Mouse (Mus musculus) midbrain, embryonic 10.5 days (tissue): ENCODE measurements around the gene Mob2. TPM values are rescaled to one million over a fixed set of nuclear protein-coding genes. Genes with fewer than 3 reads are reported as not detected.
A peak's percentile ranks its signal among the peaks of the same experiment; 100 is the strongest.

Experiments
- DNase-seq: peaks from one replicate; pipeline ENCODE4 v3.0.0-alpha.2; 2017; ENCODE audit warnings: low spot score
- H3K27ac ChIP-seq: fragments of 300-500 bp; sonication (generic); replicated peaks from 2 replicates; pipeline ENCODE4 v1.5.1; 2016; ENCODE audit warnings: mild to moderate bottlenecking
- H3K27me3 ChIP-seq: fragments of 300-500 bp; sonication (generic); 2 replicates; pipeline ENCODE4 v1.6.1; 2016; ENCODE audit warnings: low read depth, mild to moderate bottlenecking; ENCODE audit not compliant: poor library complexity, severe bottlenecking
- H3K36me3 ChIP-seq: fragments of 300-500 bp; sonication (generic); 2 replicates; pipeline ENCODE4 v1.6.1; 2016; ENCODE audit warnings: mild to moderate bottlenecking, moderate library complexity
- H3K4me1 ChIP-seq: fragments of 300-500 bp; sonication (generic); 2 replicates; pipeline ENCODE4 v1.6.1; 2016
- H3K4me3 ChIP-seq: fragments of 300-500 bp; sonication (generic); 2 replicates; pipeline ENCODE4 v1.5.1; 2016; ENCODE audit warnings: mild to moderate bottlenecking, moderate library complexity
- H3K9me3 ChIP-seq: fragments of 300-500 bp; sonication (generic); replicated peaks from 2 replicates; pipeline ENCODE4 v1.6.1; 2016; ENCODE audit warnings: mild to moderate bottlenecking
- WGBS: fragments of 180-500 bp; shearing (Covaris S2); methylation state at CpG from one replicate; pipeline ENCODE4 v1.1.7; 2016; 5-methylcytosine and 5-hydroxymethylcytosine counted together
- polyA plus RNA-seq: library from polyadenylated mRNA; unstranded; fragments of >200 nt; fragmentation: Nextera tagmentation; extraction: Ambion mirVana; gene quantifications from 2 replicates; pipeline ENCODE4 v1.2.1, GENCODE M21; 2016

Mob2 gene
- polyA plus RNA-seq: 62.2 and 64.0 TPM in 2 replicates

DNA sequence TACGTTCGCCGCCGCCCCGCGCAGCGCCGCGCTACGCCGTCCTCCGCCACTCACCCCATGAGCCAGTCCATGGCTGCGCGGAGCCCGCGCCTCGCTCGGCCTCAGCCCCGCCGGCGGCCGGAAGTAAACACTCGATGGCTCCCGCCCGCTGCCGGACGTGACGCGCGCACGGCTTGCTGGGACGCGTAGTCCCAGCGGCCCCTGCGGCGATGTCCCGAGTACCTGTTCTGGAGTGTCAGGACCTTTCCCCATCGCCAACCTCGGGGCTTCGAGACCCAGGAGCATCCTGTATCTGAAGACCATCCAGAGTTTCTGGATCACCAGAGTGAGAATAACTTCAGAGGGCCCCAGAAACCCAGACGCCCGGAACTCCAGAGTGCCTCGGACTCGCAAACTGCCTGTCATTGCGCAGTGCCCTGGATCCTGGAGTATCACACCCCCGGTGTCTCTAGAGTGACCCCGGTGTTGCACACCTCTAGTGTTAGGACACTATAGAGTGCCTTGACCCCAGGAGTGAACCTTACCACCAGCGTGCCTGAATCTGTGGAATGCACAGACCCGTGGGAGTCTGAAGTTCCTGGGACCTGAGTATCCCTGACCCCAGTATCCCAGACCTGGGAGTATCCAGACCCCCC lies at the start of gene Mob2:
Mob2 (minus strand) TSS at position 135 of the 635 bp plus-strand sequence.
- WGBS: under 1% methylated on average over 49 of the region's 49 CpGs
- H3K27me3 ChIP-seq: no peaks in the 10 kb centered on the region

DNA sequence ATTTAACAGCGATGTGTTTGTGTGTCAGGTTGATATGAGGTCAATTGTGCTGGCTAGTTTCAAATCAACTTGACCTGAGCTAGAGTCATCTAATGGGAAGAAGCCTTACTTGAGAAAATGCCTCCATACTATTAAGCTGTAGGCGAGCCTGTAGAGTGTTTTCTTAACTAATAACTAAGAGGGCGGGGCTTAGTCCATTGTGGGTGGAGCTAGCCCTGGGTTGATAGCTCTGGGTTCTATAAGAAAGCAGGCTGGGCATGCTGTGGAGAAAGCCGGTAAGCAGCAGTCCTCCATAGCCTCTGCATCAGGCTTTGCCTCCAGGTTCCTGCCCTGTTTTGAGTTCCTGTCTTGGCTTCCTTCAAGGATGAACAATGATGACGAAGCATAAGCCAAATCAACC lies 43.9 kb upstream of the Mob2 start:
- H3K27ac ChIP-seq: no peak overlapping the region
- no peaks in the 10 kb centered on the region for H3K27me3 ChIP-seq
- no peak for DNase-seq
- H3K4me3 ChIP-seq: no peak overlapping the region
- no peaks in the 10 kb centered on the region for H3K9me3 ChIP-seq
- WGBS: 62% methylated on average over 5 of the region's 5 CpGs
- no peaks in the 10 kb centered on the region for H3K36me3 ChIP-seq
- peaks cover 10% of the 10 kb centered on the region; the same call in 1 of the 2 replicates for H3K4me1 ChIP-seq

More for the DNA sequence above, at the start of gene Mob2:
- Histone ChIP-seq H3K27ac (peak within 1 kb of the TSS; percentile 90), H3K4me3 (peak within 1 kb of the TSS; percentile 96), H3K9me3 (no peaks in the 10 kb centered on the region), H3K36me3 (peaks cover 22% of the 10 kb centered on the region), H3K4me1 (peaks cover 35% of the 10 kb centered on the region)
- peak; percentile 92 for DNase-seq

DNA sequence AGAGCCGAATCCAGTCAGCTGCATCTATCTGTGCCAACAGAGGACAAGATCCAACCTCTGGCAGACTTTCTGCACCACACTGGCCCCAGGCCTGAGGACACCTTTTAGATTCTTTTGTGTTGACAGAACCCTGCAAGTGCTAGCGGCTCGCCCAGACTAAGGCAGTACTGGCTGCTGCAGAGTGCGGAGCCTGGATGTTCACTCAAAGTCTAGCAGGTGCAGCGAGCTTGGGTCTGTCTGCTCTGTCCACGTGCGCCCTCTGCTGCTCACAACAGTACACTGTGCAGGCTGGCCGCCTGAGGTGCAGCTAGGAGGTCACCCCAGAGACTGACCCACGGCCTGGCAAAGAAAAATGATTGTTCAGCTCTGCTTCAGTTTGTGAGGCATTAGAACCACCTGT lies 36.9 kb upstream of the Mob2 start:
- H3K36me3 ChIP-seq: no peaks in the 10 kb centered on the region
- no peaks in the 10 kb centered on the region for H3K9me3 ChIP-seq
- peaks cover 56% of the 10 kb centered on the region for H3K27me3 ChIP-seq
- 12% methylated on average over 9 of the region's 9 CpGs for WGBS
- H3K4me1 ChIP-seq: peaks cover 33% of the 10 kb centered on the region
- H3K4me3 ChIP-seq: no peak overlapping the region
- DNase-seq: peak; percentile 85
- H3K27ac ChIP-seq: no peak overlapping the region

DNA sequence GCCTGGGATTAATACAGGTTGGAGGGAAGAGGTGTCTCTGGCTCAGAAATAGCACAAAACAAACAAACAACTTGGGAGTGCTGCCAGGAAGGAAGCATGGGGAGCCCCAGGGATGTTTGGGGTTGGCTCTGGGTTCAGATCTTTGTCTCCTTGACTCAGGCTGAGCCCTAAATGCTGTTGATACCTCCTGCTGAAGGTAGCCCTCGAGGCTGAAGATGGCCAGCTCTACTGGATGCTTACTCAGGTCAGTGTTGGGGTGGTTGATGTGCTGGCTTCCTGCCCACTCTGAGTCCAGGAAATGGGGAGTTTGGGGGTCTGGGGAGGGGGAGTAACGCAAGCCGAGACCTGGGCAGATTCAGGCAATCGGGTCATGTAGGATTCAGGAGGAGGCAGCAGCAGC lies 35.8 kb upstream of the Mob2 start:
- Histone ChIP-seq H3K27me3 (peaks cover 67% of the 10 kb centered on the region), H3K4me3 (no peak overlapping the region), H3K27ac (no peak overlapping the region), H3K4me1 (peaks cover 44% of the 10 kb centered on the region), H3K36me3 (no peaks in the 10 kb centered on the region), H3K9me3 (no peaks in the 10 kb centered on the region)
- DNase-seq: no peak
- WGBS: 72% methylated on average over 4 of the region's 4 CpGs

DNA sequence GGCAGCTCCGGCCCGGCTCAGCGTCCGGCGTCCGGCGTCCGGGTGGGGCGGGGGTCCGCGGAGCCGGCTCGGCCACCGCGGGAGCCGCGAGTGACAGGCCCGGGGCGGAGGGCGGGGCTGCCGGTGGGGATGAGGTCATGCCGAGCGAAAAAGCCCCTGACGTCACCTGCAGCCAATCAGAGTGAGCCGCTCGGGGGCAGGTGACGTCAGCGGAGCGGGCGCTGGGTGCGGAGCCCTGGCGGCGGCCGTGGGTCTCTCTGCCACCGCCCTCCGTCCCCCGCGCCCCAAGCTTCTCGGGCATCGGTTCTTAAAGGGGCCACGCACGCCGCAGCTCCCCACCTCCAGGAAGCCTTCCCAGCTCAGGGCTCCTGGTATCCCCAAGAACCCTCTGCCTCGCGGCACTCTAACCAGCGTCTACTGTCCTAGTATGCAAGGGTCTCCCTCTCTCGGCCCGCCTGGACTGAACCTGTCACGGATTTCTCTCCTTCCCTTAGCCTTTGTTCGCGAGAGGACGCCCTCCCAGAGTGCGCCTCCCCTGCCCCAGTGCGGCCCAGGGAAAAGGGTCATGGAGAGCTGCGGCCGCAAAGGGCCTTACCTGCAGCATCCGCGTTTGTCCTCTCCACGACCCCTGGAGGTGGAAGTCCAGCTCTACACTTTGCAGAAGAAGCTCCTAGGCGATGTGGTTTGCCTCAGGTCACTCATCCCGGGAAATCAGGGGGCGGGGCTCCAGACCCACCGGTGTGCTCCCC lies 34.5 kb upstream of the Mob2 start, which contains the start of gene Dusp8:
Dusp8 (minus strand) TSS at position 661 of the 749 bp plus-strand sequence.
- WGBS: under 1% methylated on average over 63 of the region's 63 CpGs
- DNase-seq: peak; percentile 92
- H3K9me3 ChIP-seq: no peaks in the 10 kb centered on the region
- H3K36me3 ChIP-seq: no peaks in the 10 kb centered on the region
- H3K27me3 ChIP-seq: peaks cover 80% of the 10 kb centered on the region
- peak within 1 kb of the TSS; percentile 88 for H3K4me3 ChIP-seq
- H3K4me1 ChIP-seq: peaks cover 57% of the 10 kb centered on the region
- peak within 1 kb of the TSS; percentile 89 for H3K27ac ChIP-seq

DNA sequence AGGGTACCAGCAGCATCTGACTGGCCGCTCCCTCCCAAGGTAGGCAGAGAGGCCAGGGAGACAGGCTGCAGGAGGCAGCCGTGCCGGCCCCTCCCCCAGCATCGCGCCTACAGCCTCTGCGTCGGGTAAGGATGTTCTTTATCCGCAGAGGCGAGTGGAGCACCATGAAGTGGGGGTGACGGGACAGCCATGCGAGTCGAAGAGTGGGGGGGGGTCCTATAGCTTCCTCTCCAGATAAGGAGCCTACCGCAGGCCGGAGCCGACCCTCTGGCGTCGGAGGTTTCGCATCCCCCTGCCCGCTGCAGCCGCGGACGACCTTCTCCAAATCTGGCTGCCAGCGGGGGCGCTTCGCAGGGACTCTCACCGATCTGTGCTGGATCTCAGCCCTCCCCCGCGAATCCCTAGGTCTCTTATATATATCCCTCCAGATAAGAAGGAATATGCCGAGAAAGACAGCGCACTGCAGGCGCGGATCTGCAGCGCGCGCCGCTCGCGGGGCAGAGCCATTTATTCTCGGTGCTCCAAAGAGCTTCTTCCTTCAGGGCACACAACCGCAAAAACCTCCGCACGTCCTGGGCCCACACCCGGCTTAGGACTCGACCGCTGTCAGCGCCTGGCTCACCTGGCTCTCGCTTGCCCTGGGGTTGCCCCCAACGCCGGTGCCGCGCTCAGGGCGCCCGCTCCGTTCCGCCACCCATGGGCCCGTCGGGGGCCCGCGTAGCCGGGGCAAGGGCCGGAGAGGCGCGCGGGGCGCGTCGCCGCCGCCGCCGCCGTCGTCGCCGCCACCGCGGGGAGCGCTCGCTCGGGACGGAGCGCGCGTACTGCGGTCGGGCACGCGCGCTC lies 33.7 kb upstream of the Mob2 start:
- H3K36me3 ChIP-seq: no peaks in the 10 kb centered on the region
- no peaks in the 10 kb centered on the region for H3K9me3 ChIP-seq
- 1% methylated on average over 80 of the region's 89 CpGs for WGBS
- H3K27ac ChIP-seq: peak overlapping the region; percentile 89
- H3K27me3 ChIP-seq: peaks cover 89% of the 10 kb centered on the region
- peak overlapping the region; percentile 88 for H3K4me3 ChIP-seq
- peaks cover 65% of the 10 kb centered on the region for H3K4me1 ChIP-seq
- DNase-seq: peak; percentile 55

DNA sequence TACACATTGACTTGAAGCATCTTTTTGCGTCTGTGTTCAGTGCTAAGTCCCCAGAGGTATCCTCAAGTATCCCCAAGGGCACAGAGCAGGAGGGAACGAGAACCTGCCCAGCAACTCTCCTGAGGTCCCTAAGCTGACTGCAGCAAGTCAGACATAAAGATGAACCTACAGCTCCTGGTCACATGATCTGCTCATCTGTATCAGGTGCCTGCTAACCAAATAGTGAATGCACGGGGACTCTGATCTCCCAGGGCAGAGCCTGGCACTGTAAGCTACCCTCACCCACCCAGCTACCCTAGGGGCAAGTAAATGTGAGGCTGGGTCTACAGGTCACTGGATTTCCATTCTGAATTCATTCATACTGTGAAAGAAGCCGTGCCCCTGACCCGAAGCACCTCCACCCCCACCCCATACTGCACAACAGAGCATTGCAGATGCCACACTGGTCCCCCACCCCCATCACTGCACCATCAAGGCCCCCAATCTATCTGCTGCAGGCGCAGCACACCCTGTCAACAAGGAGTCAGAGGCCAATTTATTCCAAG lies 32.9 kb upstream of the Mob2 start:
- Histone ChIP-seq H3K4me1 (peaks cover 73% of the 10 kb centered on the region), H3K27ac (peak overlapping the region; percentile 89), H3K36me3 (no peaks in the 10 kb centered on the region), H3K4me3 (peak overlapping the region; percentile 88), H3K9me3 (no peaks in the 10 kb centered on the region), H3K27me3 (peaks cover 91% of the 10 kb centered on the region)
- 28% methylated on average over 6 of the region's 6 CpGs for WGBS
- DNase-seq: no peak

DNA sequence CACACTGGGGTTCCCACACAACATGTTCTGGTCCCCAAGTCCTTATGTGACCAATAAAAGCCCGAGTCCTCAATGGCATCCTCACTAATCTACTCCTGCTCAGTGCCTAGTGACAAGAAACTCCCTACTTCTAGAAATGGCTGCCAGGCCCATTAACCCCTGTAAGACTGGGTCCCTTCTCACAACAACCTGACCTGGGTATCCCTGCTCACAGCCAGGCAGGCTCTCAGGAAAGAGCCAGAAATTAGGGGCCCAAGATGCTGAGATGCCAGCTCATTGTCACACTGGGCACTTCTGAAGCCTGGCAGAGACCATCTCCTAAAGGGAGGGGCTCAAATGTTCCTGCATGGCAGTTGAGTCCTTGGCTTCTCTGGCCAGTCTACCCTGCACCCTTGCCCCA lies 32.1 kb upstream of the Mob2 start:
- peaks cover 95% of the 10 kb centered on the region for H3K27me3 ChIP-seq
- H3K36me3 ChIP-seq: peaks cover 4% of the 10 kb centered on the region; the same call in 1 of the 2 replicates
- H3K27ac ChIP-seq: no peak overlapping the region
- DNase-seq: no peak
- H3K4me3 ChIP-seq: peak overlapping the region; percentile 88; the same call in 1 of the 2 replicates
- WGBS: 60% methylated on average over 1 of the region's 1 CpGs
- peaks cover 81% of the 10 kb centered on the region for H3K4me1 ChIP-seq
- no peaks in the 10 kb centered on the region for H3K9me3 ChIP-seq

DNA sequence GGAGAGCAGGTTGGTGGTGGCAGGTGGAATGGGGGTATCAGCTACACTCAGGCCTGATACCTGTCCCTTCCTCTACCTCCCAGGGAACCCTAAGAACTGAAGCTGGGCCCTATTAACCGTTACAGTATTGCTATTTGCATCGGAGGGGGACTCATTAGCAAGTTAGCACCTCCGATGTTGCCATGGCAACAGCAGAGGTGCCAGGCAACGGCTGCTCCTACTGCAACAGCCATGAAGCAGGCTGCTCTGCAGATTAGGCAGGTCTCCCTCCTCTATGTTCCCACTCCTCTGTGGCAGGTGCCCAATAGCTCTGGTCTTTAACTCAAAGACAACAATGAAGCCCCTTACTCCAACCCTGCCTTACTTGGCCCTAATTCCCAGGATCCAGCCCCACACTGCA lies 31.0 kb upstream of the Mob2 start:
- H3K36me3 ChIP-seq: peaks cover 15% of the 10 kb centered on the region
- no peaks in the 10 kb centered on the region for H3K9me3 ChIP-seq
- 8% methylated on average over 4 of the region's 4 CpGs for WGBS
- H3K27me3 ChIP-seq: peaks cover 92% of the 10 kb centered on the region
- no peak for DNase-seq
- peak overlapping the region; percentile 33 for H3K27ac ChIP-seq
- H3K4me3 ChIP-seq: peak overlapping the region; percentile 88; the same call in 1 of the 2 replicates
- H3K4me1 ChIP-seq: peaks cover 86% of the 10 kb centered on the region

DNA sequence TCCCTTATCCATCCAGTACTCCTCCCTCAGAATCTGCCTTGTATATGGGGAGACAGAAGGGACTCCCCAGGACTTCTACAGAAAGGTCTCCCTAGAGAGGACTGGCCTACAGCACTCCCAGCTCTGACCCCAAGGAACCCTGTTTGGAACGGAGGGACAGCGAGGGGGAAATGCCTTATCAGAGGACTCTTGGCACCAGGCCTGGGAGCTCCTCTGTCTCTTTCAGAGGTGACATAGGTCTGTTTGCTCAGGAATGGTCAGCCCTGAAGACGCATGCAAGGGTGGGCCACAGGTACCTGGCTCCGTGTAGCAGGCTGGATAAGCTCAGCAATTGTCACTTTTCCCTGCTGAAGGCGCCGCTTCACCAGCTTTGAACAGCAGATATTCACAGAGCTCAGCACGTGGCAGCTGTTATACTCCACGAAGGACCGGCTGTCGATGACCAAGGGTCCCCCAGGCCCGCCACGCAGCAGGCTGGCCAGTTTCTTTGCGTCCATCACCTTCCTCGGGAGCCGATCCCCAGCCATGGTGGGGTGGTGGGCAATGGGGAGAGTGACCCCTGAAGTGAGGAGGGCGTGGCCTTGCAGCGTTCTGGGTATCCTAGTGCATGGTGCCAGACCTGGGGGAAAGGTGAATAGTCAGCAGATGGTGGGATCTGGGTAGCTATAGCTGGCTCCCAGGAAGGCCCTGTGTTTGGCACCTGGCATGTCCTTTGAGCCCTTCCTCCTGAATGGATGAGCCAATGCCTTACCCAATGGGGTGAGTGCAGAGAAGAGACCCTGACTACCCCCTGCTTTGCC lies 29.0 kb upstream of the Mob2 start:
- peak overlapping the region; percentile 76 for H3K27ac ChIP-seq
- H3K27me3 ChIP-seq: peaks cover 90% of the 10 kb centered on the region
- H3K4me3 ChIP-seq: peak overlapping the region; percentile 21; the same call in 1 of the 2 replicates
- H3K4me1 ChIP-seq: peaks cover 74% of the 10 kb centered on the region
- no peak for DNase-seq
- H3K9me3 ChIP-seq: no peaks in the 10 kb centered on the region
- WGBS: 65% methylated on average over 17 of the region's 17 CpGs
- H3K36me3 ChIP-seq: peaks cover 34% of the 10 kb centered on the region

DNA sequence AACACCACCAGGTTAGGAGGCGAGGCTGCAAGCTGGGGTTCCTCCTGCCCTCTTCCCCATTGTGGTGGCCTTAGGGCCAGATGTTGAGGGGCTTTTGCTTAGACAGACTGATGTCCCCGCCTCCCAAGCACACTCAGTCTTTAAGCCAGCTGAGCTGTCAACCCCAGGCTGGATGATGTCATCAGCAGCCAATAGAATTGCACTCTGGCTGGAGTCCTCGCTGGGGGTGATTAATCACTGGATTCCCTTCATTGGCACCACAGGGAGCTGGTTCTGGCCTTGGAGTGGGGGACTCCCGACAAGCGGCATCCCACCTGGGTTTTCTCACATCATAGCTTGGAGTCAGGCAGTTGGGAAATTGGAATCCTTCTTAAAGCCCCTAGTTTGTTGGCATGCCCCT lies 28.0 kb upstream of the Mob2 start:
- Histone ChIP-seq H3K27me3 (peaks cover 90% of the 10 kb centered on the region), H3K4me3 (peak overlapping the region; percentile 21; the same call in 1 of the 2 replicates), H3K4me1 (peaks cover 65% of the 10 kb centered on the region), H3K9me3 (no peaks in the 10 kb centered on the region), H3K27ac (peak overlapping the region; percentile 76), H3K36me3 (peaks cover 44% of the 10 kb centered on the region)
- 8% methylated on average over 5 of the region's 5 CpGs for WGBS
- peak; percentile 70 for DNase-seq
